Mouse (Mus musculus): ENCODE data around the gene Rasa2. TPM values are rescaled to one million over a fixed set of nuclear protein-coding genes. Genes with fewer than 3 reads are reported as not detected.
"Not testable (repeated sequence)": the region's sequence is repeated elsewhere in the genome, so short reads cannot be mapped to it uniquely, and the experiment has no call there.

Rasa2 gene
- total RNA-seq, 2 experiments from 2014 or later = 6.3 to 7.5 TPM

DNA sequence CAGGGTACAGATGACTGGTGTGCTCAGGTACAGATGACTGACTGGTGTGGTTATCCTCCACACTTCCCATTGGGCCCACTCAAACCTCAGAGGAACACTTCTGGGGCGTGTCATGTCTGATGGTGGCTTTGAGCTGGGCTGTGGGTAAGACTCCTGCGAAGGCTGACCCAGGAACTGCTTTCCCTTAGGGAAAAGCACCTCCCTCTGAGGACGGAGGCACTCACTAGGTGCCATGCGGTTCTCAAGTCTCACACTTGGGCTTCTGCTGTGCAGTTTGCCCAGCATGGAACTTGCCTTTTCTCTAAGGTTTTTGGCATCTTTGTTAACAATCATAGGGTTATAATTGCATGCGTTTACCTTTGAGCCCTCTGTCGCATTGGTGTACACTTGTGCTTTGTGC, 96.0 kb downstream of the Rasa2 start:
- no peak; the same call in 1 of the 2 replicates for ATAC-seq (replicated peaks; ENCODE audit: low FRiP score, poor library complexity, severe bottlenecking)

DNA sequence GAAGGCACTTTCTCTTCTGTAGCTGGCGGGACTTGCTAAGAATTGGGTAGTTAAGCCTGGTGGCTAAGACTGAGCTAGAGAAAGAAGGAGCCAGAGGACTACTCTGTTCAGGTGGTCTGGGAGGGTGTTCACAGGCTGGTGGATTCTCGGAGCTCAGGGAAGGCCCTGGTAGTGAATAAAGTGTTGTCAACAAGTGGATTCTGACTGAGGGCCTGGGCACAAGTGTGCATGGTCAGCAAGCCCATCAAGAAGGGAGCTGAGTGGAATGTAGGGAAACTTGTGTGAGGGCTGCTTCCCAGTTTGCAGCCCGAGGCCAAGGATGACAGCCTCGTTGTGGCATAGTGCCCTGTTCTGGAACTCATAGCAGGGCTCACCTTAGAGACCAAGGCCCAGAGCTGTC, 97.2 kb downstream of the Rasa2 start:
- ATAC-seq (replicated peaks; ENCODE audit: low FRiP score, poor library complexity, severe bottlenecking) = no peak

DNA sequence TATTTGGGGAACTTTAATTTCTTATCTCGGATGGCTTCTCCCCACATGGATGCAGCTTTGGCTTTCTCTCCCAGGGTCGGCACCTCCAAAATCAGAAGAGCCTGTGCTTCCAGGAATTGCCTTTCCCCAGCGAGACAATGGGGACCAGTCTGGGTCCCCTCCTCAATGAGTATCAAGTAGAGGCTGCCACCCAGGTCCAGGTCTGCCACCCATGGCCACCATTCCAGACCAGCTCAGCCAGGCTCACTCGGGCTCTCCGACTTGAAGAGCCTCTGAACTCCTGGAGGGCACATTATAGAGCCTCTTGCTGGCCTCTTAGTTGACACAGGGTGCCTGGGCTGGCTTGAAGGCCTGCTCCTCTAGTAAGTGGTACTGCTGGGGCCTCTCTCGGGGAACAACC, 97.9 kb downstream of the Rasa2 start:
- no peak for ATAC-seq (replicated peaks; ENCODE audit: low FRiP score, poor library complexity, severe bottlenecking)

DNA sequence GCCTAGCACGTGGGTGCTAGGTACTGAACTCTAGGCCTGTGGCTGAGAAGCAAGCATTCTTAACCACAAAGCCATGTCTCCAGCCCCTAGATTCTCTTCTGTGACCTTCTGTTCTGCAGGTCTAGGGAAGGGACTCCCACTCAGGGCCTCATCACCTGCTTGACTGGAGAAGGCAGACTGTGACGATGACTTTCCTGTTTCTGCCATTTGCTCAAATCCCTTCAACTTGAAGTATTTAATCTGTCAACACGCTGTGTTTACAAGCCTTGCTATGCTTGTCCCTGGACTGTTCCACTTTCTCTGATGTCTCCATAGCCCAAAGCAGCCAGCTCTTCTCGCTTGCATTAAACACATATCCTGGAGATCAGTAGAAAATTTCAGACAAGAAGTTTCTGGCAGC, 98.9 kb downstream of the Rasa2 start:
- ATAC-seq (replicated peaks; ENCODE audit: low FRiP score, poor library complexity, severe bottlenecking) = no peak

DNA sequence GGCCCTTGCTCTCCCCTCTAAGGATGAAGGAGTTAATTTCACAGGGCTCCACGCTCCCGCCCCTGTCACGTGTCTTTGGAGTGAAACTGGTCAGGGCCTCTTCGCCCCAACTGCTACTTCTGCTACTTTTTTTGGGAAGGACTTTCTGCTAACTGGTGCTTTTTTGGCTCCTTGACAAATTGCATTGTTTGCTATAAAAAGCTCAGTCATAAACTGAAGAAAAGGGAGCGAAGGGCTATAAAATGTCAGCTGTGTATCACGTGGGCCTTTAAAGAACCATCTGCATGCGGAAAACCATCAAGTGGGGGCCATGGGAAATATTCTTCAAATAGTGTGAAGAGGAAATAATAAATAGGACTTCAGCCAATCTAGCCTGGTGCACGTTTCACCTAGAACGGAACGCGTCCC, 100.7 kb downstream of the Rasa2 start:
- no peak for ATAC-seq (replicated peaks; ENCODE audit: low FRiP score, poor library complexity, severe bottlenecking)

DNA sequence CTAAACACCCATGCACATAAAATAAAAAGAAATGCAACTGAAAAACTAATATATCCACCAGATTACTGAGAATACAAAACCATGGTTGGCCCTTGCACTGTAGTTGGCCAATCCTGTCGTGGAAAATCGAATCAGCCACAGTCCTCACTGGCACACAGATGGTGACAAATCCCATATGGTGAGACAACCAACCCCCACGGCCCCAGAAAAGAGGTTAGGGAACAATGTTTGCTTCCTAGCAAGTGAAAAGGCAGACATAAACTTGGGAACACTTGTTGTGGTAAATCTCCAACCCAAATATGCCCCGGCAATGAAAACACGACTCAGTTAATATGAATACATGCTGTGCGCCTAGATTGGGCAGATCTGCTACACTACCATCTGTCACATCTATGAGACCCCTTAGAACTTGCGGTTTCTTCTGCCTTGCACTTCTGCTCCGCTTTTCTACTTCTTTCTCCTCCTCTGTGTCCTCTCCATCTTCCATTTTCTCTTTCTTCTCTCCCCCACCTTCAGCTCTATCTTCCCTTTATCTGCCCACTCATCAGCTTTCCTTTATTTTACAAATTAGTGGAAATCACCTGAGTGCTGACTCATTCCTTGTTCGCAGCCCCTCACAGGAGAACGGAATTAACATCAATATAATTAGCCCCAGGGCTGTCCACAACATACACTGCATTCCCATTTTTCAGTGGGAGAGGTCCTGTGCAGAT, 101.3 kb downstream of the Rasa2 start:
- no peak for ATAC-seq (replicated peaks; ENCODE audit: low FRiP score, poor library complexity, severe bottlenecking)

DNA sequence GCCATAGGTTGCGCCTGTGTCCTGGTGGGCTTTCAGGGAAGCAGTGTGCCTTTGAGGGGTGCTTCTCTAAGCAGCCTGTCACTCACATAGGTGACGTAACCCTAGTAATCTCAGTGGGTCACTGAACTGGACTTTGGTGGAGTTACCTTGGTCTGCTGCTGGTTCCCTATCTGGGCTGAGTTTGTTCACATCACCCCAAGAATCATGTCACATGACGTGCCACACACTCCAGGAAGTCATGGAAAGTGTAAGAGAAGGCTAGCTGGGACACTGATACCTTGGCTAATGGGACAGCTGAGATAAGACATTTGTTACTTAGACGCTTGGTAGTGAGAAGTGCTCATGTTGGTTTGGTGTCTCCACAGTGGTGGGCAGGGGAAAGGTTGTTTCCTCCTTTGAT, 105.4 kb downstream of the Rasa2 start:
- ATAC-seq (replicated peaks; ENCODE audit: low FRiP score, poor library complexity, severe bottlenecking) = no peak

DNA sequence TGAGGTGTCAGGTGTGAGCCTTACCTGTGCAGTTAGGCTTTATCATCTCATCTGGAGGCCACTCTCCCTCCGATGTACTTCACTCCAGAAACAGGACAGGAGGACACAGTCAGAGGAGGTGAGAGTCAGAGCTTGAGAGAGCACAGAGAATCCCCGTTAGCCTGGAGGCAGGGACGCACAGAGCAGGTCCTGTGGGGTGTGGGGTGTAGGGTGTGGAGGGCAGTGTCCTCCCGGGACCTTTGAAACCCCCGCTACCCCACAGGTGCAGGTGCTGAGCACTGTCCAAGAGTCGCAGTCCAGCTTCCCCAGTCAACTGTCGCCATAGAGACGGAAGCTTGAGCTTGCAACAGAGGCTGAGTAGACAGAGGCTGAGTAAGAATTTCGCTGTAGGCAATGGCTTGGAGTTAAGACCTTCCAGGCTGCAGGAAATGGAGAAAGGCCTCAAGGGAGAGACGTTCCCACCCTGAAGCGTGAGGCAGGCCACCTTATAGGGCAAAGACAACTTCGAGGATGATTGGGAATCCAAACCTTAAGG, 106.4 kb downstream of the Rasa2 start, which contains the start of gene Gm28729:
Gene Gm28729, minus strand, starts transcription at position 293 of the 535 bp plus-strand sequence.
- no peak for ATAC-seq (replicated peaks; ENCODE audit: low FRiP score, poor library complexity, severe bottlenecking)

DNA sequence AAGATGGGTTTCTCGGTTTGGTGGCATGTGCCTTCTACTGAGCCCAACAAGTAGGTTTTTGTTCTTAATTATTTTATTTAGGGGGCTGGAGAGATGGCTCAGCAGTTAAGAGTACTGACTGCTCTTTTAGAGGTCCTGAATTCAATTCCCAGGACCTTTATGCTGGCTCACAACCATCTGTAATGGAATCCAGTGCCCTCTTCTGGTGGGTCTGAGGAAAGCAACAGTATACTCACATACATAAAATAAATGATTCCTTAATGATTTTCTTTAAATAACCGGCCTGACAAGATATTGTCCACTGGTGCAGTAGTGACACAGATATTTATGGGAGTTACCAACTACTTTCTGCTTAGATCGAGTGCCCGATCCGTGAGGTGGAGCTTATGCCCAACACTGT, 108.3 kb downstream of the Rasa2 start:
- ATAC-seq (replicated peaks; ENCODE audit: low FRiP score, poor library complexity, severe bottlenecking) = no peak

DNA sequence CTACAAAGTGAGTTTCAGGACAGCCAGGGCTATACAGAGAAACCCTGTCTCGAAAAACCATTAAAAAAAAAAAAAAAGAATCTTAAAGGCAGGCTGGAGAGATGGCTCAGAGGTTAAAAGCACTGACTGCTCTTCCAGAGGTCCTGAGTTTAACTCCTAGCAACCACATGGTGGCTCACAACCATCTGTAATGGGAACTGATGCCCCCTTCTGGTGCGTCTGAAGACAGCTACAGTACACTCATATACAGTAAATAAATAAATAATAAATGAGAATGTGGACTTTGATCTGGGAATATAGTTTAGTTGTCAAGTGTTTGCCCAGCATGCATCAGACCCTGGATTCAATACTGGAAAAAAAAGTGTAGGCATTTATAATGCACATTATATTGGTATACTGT, 109.8 kb downstream of the Rasa2 start:
- not testable (repeated sequence) for ATAC-seq (replicated peaks; ENCODE audit: low FRiP score, poor library complexity, severe bottlenecking)

DNA sequence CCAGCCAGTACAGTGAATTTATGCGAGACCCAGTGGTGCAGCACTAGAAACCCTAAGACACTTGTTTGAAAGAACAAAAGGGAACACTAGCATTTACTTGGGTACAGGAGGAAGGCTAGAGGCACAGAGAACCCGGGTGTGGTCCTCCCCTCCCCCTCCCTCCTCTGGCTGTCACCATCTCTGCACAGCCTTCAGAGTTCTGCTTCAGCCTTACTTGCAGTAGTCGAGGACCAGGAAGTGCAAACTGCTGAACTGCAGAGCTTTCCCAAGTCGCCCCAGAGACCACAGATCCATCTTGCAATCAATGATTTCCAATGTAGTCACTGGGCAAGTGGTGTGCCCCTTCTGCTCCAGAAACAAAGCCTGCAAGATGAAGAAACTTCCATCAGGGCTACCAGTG, 114.0 kb downstream of the Rasa2 start:
- ATAC-seq (replicated peaks; ENCODE audit: low FRiP score, poor library complexity, severe bottlenecking) = no peak

DNA sequence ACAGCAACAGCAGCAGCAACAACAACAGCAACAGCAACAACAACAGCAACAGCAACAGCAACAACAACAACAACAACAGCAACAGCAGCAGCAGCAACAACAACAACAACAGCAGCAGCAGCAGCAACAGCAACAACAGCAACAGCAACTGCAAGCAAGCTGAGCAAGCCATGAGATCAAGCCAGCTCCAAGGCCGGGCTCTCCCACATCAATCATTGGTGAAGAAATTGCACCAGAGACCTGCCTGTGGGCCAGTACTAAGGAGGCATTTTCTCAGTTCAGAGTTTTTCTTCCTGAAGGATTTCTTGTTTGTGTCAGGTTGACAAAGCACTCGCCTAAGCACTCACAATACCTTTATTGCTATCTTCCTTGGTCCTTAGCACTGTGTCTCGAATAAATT, 114.6 kb downstream of the Rasa2 start:
- no peak for ATAC-seq (replicated peaks; ENCODE audit: low FRiP score, poor library complexity, severe bottlenecking)

DNA sequence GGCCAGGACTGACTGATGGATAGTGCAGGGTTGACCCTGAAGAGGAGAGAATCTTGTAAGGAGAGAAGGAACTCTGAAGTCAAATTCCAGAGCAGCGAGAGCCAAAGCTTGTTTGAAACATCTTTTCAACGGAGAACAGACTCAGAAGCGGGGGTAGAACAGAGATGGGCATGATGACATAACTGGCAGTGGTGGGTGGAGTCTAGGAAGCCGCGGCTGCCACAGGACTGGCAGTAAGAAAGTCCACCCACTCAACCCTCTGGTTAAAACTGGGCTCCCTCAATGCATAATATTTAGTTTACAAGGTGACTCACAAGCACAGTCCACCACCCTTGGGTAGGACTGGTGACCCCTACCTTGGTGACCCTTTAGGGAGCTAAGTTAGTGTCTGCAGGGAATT, 115.7 kb downstream of the Rasa2 start:
- ATAC-seq (replicated peaks; ENCODE audit: low FRiP score, poor library complexity, severe bottlenecking) = no peak

DNA sequence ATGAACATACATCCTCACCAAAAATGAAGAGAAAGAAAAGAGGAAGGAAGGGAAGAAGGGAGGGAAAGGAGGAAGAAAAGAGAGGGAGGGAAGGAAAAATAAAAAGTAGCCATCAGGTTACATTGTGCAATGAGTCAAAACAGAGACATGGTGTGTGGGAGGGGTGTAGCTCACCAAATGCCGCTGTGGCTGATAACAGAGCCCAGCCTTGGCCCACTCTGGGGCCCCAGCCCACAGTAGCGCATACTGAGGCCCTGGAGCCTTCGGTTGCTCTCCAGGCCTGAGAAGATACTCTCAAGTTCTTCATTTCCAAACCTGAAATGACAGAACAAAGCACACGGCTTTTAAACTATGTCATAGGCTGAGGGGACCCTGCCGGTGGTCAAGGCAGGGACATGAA, 117.1 kb downstream of the Rasa2 start:
- no peak for ATAC-seq (replicated peaks; ENCODE audit: low FRiP score, poor library complexity, severe bottlenecking)

DNA sequence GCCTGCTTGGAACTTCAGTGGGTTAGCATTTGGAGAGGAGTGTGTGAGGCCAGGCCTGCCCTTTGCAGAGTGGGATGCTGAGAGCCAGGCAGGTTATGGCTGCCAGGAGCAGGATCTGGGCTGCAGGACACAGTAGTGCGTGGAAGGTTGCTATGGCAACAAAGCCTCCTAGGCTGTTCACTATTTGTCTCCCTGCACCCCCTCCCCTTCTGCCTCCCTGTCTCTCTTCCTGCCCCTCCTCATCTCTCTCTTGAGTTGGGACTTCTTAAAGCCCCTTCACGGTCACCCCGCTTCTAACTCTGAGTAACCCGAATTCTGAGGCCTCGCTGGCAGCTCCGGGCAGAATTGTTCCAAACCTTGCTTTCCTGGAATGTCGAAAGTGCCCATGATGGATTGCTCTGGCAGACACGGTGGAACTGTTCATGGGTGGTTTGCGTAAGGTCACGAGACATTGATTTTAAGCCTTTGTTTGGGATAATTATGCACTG, 125.4 kb downstream of the Rasa2 start:
- ATAC-seq (replicated peaks; ENCODE audit: low FRiP score, poor library complexity, severe bottlenecking) = no peak

DNA sequence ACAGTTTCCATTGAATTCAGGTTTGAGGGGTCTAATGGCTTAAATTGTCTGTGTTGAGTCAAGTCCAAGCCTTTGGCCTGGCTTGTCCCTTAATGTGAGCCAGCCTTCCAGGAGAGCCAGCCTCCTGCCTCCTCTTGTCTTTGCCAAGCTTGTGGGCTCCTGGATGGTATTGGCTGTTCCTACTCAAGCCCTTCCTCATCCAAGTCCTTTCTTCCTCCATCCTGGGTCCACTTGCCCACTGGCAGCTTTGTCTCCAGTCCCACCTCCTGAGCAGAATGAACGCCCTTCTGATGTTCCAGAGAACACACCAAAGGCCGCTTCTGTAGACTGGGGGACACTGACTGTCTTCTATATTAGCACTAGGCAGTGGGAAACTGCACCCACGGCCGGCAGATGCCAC, 126.3 kb downstream of the Rasa2 start:
- no peak for ATAC-seq (replicated peaks; ENCODE audit: low FRiP score, poor library complexity, severe bottlenecking)

DNA sequence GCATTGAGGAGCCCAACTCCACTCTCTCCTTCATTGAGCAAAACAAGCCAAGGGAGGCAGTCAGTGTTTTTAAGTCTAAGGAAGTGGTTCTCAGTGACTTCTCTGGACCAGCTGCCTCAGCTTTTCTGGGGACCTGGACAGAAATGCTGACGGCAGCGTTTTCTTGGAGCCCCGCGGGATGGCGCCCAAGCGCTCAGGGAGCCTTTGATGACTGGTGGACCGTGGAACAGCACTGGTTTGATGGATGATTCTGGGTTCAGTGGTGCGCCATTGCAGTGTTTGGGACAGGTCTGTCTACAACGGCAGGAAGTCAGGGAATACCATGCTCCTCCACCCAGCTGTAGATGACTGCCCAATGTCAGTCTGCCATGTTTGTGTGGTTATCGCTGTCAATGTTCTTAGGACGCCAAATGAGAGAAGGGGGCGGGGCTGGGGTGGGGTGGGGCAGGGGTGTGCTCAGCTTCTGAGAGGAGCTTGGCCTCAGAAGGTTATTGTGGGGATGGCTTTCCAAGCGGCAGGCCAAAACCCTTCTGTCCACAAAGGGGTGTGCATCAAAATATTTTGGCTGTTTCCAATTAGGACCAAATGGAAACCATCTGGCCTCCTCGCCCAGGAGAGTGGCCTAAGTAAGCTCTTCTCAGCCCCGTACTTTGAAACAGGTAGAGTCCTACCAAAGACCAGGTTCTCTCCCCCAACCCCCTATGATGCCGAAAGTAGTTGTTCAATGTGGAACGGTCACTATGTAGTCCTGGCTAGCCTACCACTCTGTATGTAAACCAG, 127.1 kb downstream of the Rasa2 start:
- no peak for ATAC-seq (replicated peaks; ENCODE audit: low FRiP score, poor library complexity, severe bottlenecking)

DNA sequence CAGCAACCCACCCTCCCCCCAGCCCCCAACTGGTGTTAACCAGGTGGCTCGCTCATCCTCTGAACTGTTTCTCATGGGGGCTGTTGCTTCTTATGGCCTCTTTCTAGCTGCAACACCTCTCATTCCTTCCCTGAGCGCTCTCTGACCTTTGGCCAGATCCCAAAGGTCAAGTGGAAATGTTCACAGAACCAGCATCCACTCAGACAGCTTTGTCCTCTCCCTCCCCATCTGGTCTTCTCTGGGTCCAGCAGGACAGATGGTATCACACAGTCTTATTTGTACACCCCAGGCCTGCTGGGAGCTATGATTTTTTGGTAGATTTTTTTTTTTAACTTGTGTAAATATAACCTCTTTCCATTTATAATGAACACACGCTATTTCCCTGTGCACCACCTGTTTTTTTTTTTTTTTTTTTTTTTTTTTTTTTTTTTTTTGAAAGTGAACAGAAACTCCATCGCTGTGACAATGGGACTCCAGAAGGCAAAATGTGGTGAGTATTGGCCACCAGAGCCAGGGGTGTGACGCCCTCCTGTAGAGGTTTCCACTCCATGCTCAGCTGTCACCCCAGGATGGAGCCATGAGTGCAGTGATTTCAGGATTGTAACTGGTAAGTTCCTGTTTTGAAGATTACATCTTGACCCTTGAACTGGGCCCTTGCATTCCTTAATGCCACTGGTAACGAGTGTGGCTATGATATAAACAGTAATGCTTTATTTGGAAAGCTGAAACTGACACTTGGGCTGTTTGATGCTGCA, 128.4 kb downstream of the Rasa2 start:
- no peak for ATAC-seq (replicated peaks; ENCODE audit: low FRiP score, poor library complexity, severe bottlenecking)

DNA sequence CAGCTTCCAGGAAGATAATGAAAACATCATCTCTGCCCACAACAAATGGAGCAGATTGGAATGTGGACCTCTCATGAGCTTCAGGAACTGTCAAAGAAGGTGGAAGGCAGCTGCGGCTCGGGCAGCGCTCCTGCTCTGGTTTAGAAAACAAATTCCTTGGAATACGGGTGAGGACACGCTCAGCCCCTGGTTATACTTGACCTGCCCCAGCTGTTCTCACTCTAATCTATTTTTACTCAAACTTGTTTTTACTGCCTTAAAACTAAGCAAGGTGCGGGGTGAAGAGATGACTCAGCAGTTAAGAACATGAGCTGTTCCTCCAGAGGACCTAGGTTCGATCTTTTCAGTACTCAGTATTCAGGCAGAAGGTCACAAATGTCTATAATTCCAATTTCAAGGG, 130.2 kb downstream of the Rasa2 start:
- no peak for ATAC-seq (replicated peaks; ENCODE audit: low FRiP score, poor library complexity, severe bottlenecking)

DNA sequence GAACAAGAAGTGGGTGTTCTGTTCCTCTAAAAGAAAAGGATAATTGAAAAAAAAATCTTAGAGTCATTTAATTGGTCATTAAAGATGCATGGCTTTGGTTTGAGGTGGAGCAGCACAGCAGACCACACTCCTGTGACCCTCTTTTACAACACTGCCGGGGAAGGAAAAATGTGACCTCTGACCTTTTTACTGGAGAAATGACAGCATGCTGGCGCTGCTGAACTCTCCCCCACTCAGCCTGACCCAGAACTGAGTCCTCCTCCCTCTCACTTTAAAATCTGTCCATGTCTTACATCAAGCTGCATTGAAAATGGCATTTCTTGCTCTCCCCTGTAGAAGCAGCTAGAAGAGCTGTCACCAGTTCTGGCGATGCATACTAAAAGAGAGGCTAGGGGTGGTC, 138.2 kb downstream of the Rasa2 start:
- ATAC-seq (replicated peaks; ENCODE audit: low FRiP score, poor library complexity, severe bottlenecking) = no peak
